Mouse (Mus musculus): ENCODE measurements around the gene Dnmt1. TPM values are rescaled to one million over a fixed set of nuclear protein-coding genes. Genes with fewer than 3 reads are reported as not detected.

Gene Dnmt1
- polyA plus RNA-seq, 3 experiments from 2014 or later = 41.0 to 78.9 (median 43.9) TPM

Other genes starting within 250 kb of the Dnmt1 start
- under 1 TPM in 1 of 3 experiments, not detected in 2; 0.90 TPM for gene Olfm2, start 213.5 kb downstream of the Dnmt1 start, polyA plus RNA-seq (2017; shearing (Covaris generic))
- not detected for gene Col5a3, start 144.8 kb downstream of the Dnmt1 start, polyA plus RNA-seq (2017; shearing (Covaris generic))
- gene Rdh8, start 141.4 kb downstream of the Dnmt1 start, polyA plus RNA-seq (2017; shearing (Covaris generic)) = not detected
- gene A230050P20Rik, start 91.2 kb downstream of the Dnmt1 start, polyA plus RNA-seq (2017; shearing (Covaris generic)) = 10 to 100 TPM in 2 of 3 experiments, 1 to 10 TPM in 1; 9.9 to 16.8 (median 14.3) TPM
- gene Angptl6, start 80.2 kb downstream of the Dnmt1 start, polyA plus RNA-seq (2017; shearing (Covaris generic)) = 1 to 10 TPM in 1 of 3 experiments, under 1 TPM in 2; 0.27 to 1.9 (median 0.63) TPM
- gene Ppan, start 71.7 kb downstream of the Dnmt1 start, polyA plus RNA-seq (2017; shearing (Covaris generic)) = 10 to 100 TPM; 16.1 to 28.8 (median 24.2) TPM
- 100 to 1,000 TPM; 159 to 219 (median 191) TPM for gene Eif3g, start 61.3 kb downstream of the Dnmt1 start, polyA plus RNA-seq (2017; shearing (Covaris generic))
- 1 to 10 TPM; 5.1 to 6.4 (median 5.9) TPM for gene S1pr2, start 16.9 kb upstream of the Dnmt1 start, polyA plus RNA-seq (2017; shearing (Covaris generic))
- gene Mrpl4, start 42.9 kb upstream of the Dnmt1 start, polyA plus RNA-seq (2017; shearing (Covaris generic)) = 100 to 1,000 TPM in 2 of 3 experiments, 10 to 100 TPM in 1; 95.6 to 122 (median 112) TPM
- 10 to 100 TPM; 50.8 to 92.7 (median 68.9) TPM for gene Icam1, start 56.1 kb upstream of the Dnmt1 start, polyA plus RNA-seq (2017; shearing (Covaris generic))
- 1 to 10 TPM; 1.6 to 6.3 (median 3.1) TPM for gene Icam4, start 69.5 kb upstream of the Dnmt1 start, polyA plus RNA-seq (2017; shearing (Covaris generic))
- under 1 TPM in 2 of 3 experiments, not detected in 1; 0.25 to 0.31 TPM for gene Icam5, start 72.2 kb upstream of the Dnmt1 start, polyA plus RNA-seq (2017; shearing (Covaris generic))
- gene Zglp1, start 107.2 kb upstream of the Dnmt1 start, polyA plus RNA-seq (2017; shearing (Covaris generic)) = 1 to 10 TPM in 1 of 3 experiments, under 1 TPM in 1, not detected in 1; 0.82 to 3.0 TPM
- gene Gm49373, start 113.2 kb upstream of the Dnmt1 start, polyA plus RNA-seq (2017; shearing (Covaris generic)) = not detected
- gene Fdx1l, start 113.7 kb upstream of the Dnmt1 start, polyA plus RNA-seq (2017; shearing (Covaris generic)) = 10 to 100 TPM in 2 of 3 experiments, 1 to 10 TPM in 1; 9.8 to 15.0 (median 14.9) TPM
- 1 to 10 TPM in 1 of 3 experiments, under 1 TPM in 1, not detected in 1; 0.31 to 8.4 TPM for gene Gm38431, start 132.1 kb upstream of the Dnmt1 start, polyA plus RNA-seq (2017; shearing (Covaris generic))
- 10 to 100 TPM; 16.6 to 23.9 (median 21.3) TPM for gene Raver1, start 132.1 kb upstream of the Dnmt1 start, polyA plus RNA-seq (2017; shearing (Covaris generic))
- 10 to 100 TPM; 36.3 to 61.7 (median 57.7) TPM for gene Tyk2, start 171.4 kb upstream of the Dnmt1 start, polyA plus RNA-seq (2017; shearing (Covaris generic))
- 10 to 100 TPM; 84.2 to 97.0 (median 95.3) TPM for gene Cdc37, start 190.1 kb upstream of the Dnmt1 start, polyA plus RNA-seq (2017; shearing (Covaris generic))
- 1 to 10 TPM in 1 of 3 experiments, under 1 TPM in 2; 0.54 to 1.3 (median 0.82) TPM for gene Pde4a, start 205.8 kb upstream of the Dnmt1 start, polyA plus RNA-seq (2017; shearing (Covaris generic))